Mouse (Mus musculus) olfactory bulb, adult 2 months (tissue): ENCODE results near the gene Ttc21a. TPM values are rescaled to one million over a fixed set of nuclear protein-coding genes. Genes with fewer than 3 reads are reported as not detected.

Source experiments
- H3K27ac ChIP-seq: fragments of 200-500 bp; 2 replicates; pipeline ENCODE4 v1.5.1; 2012; ENCODE audit warnings: low read depth, low read length; ENCODE audit not compliant: insufficient read depth
- H3K4me1 ChIP-seq: fragments of 200-500 bp; 2 replicates; pipeline ENCODE4 v1.6.1; 2012; ENCODE audit warnings: low read length; ENCODE audit not compliant: control insufficient read depth, insufficient read depth
- H3K4me3 ChIP-seq: fragments of 200-500 bp; 2 replicates; pipeline ENCODE4 v1.5.1; 2012; ENCODE audit warnings: mild to moderate bottlenecking, low read depth, low read length, moderate library complexity; ENCODE audit not compliant: insufficient read depth
- CTCF ChIP-seq: fragments of 200-500 bp; IDR thresholded peaks from 2 replicates; pipeline ENCODE4 v1.5.1; 2012; ENCODE audit warnings: low read depth, mild to moderate bottlenecking, low read length, moderate library complexity; ENCODE audit not compliant: insufficient read depth
- POLR2A ChIP-seq: fragments of 200-500 bp; IDR thresholded peaks from 2 replicates; pipeline ENCODE4 v1.6.1; 2012; ENCODE audit warnings: mild to moderate bottlenecking, low read depth, low read length, moderate library complexity; ENCODE audit not compliant: insufficient read depth
- WGBS: fragments of 180-500 bp; shearing (Covaris S2); methylation state at CpG from one replicate; pipeline ENCODE4 v1.1.7; 2018; 5-methylcytosine and 5-hydroxymethylcytosine counted together
- polyA plus RNA-seq: library from polyadenylated mRNA; stranded (reverse); fragments of >200 nt; gene quantifications from 2 replicates; pipeline ENCODE4 v1.2.4, GENCODE M21; 2012; ENCODE audit warnings: low replicate concordance; ENCODE audit not compliant: missing spikeins, insufficient read depth, insufficient read length

The Ttc21a gene
- polyA plus RNA-seq, 1 experiment: not detected

DNA sequence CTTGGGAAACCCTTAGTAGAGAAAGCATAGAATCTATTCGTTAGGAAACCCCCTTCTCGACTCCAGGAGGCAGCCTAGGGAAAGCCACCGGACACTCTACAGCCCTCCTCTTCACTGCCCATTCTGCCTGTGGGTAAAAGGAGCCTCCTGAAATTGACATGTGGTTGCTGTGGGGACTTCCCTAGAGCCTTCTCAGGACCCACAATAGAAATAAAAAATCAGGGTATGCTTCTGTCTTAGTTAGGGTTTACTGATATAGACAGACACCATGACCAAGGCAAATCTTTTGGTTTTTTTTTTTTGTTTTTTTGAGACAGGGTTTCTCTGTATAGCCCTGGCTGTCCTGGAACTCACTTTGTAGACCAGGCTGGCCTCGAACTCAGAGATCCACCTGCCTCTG, 58.7 kb downstream of the Ttc21a start:
- TF ChIP-seq CTCF (no peak), POLR2A (no peak)
- Histone ChIP-seq H3K4me1 (no peaks in the 10 kb centered on the region), H3K4me3 (no peak overlapping the region), H3K27ac (no peak overlapping the region)
- WGBS: 86% methylated on average over 4 of the region's 4 CpGs

DNA sequence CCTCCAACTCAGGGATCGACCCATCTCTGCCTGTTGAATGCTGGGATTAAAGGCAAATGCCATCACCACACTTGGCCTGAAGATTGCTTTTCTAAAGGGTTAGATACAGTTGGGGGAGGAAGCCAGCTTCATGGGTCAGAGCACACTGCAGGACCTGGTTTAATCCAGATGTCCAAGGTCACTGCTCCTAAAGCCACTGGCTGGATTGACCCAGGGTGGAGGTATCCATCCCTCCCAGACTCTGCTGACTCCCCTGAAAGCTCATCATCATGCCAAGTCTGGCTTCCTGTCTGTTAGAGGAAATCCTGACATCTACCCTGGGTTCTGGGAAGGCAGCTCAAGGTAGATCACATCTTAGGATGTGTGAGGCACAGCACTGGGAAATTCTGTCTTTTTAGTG, 61.4 kb downstream of the Ttc21a start:
- 85% methylated on average over 1 of the region's 1 CpGs for WGBS
- H3K27ac ChIP-seq: no peak overlapping the region
- H3K4me1 ChIP-seq: peaks cover 9% of the 10 kb centered on the region
- no peak overlapping the region for H3K4me3 ChIP-seq
- no peak for TF ChIP-seq CTCF
- no peak for TF ChIP-seq POLR2A

DNA sequence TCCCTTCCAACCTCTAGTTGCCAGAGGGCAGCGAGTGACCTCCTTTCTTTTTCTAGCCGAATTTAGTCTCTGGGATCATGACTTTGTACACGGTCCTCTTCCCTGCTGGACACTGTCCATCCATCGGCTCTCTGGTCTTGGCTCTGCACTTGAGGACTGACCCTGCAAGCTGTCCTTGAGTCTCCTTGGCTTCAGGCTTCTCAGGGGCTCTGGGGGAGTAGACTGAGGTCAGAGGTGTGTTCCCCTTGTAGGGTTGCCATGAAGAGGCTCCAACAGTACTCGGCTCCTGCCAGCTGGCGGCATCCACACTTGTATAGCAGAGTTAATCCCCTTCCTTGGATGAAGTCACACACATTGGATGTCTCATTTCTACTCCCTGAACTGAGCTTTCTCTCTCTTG, 62.2 kb downstream of the Ttc21a start:
- no peak overlapping the region for H3K4me3 ChIP-seq
- 61% methylated on average over 6 of the region's 6 CpGs for WGBS
- no peak overlapping the region for H3K27ac ChIP-seq
- TF ChIP-seq POLR2A (no peak), CTCF (no peak)
- H3K4me1 ChIP-seq: peaks cover 9% of the 10 kb centered on the region

- Histone ChIP-seq H3K4me1 (peaks cover 9% of the 10 kb centered on the region), H3K4me3 (no peak overlapping the region), H3K27ac (no peak overlapping the region)
- no peak for TF ChIP-seq CTCF
- TF ChIP-seq POLR2A: no peak
- 89% methylated on average over 5 of the region's 5 CpGs for WGBS
Observed at GRCm38 (mm10) chr9:120000761-120001160, 63.4 kb downstream of the Ttc21a start.

DNA sequence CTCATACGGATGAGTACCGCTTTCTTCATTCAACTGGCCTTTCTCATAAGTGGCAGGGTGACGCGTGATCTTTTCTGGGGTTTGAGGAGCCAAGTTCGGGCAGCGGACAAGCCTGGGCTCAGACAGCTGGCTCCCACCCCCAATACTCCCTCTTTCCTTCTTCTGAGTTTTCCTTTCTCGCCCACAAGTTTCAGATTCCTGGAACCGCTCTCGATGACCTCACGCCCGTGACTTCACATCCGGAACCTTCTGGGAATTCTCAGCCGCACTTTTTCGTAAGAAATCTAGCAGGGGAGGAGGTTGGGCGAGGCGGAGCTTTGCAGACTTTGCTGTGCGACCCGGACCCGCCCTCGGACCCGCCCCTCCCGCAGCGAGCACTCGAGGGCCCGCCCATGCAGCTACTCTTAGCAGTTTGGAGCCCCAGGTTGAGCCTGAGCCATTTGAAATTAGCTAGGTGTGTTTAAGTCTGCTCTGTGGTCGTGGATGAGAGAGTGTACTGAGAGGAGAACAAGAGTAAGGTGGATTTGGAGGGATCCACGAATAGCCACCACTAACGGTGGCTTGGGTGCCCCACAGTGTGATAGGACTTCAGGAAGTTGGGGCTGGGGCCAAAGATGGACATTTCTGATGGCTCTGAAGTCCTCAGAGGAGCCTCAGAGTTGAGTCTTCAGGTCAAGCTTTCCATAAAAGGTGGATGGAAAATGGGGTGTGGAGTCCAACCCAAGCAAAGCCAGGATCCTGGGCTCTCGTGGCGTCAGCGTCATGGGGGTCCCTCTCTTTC, 64.7 kb downstream of the Ttc21a start:
- no peak for TF ChIP-seq CTCF
- Histone ChIP-seq H3K4me1 (peaks cover 9% of the 10 kb centered on the region), H3K27ac (no peak overlapping the region), H3K4me3 (peak overlapping the region; percentile 44)
- WGBS: 10% methylated on average over 31 of the region's 31 CpGs

GRCm38 (mm10) chr9:120002893-120003292, 65.5 kb downstream of the Ttc21a start:
- TF ChIP-seq CTCF (no peak), POLR2A (no peak)
- H3K4me3 ChIP-seq: no peak overlapping the region
- 92% methylated on average over 5 of the region's 5 CpGs for WGBS
- no peak overlapping the region for H3K27ac ChIP-seq
- H3K4me1 ChIP-seq: peaks cover 9% of the 10 kb centered on the region

DNA sequence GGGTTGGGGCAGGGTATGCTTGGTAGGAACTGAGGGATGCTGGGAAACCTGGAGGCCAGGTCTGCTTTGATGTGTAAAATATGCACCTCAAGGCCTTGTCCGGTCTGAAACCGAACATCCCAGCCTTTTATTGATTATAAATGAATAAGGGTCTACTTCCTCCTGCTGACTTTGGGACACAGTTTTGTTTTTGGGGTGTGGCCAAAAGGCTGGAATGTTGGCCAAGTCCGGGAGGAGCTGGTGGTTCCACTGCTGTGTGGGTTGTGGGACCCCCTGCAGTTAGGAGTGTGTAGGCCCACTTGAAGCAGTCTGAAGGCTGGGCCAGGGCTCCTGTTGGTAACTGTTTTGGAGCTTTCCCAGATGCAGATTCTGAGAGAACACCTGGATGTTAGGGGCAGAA, 68.5 kb downstream of the Ttc21a start:
- H3K4me1 ChIP-seq: peaks cover 12% of the 10 kb centered on the region
- TF ChIP-seq CTCF (no peak), POLR2A (no peak)
- no peak overlapping the region for H3K27ac ChIP-seq
- no peak overlapping the region for H3K4me3 ChIP-seq
- 75% methylated on average over 3 of the region's 3 CpGs for WGBS

GRCm38 (mm10) chr9:120007833-120008232, 70.4 kb downstream of the Ttc21a start:
- Histone ChIP-seq H3K27ac (no peak overlapping the region), H3K4me1 (peaks cover 5% of the 10 kb centered on the region), H3K4me3 (no peak overlapping the region)
- no peak for TF ChIP-seq CTCF
- TF ChIP-seq POLR2A: no peak
- 93% methylated on average over 1 of the region's 1 CpGs for WGBS

DNA sequence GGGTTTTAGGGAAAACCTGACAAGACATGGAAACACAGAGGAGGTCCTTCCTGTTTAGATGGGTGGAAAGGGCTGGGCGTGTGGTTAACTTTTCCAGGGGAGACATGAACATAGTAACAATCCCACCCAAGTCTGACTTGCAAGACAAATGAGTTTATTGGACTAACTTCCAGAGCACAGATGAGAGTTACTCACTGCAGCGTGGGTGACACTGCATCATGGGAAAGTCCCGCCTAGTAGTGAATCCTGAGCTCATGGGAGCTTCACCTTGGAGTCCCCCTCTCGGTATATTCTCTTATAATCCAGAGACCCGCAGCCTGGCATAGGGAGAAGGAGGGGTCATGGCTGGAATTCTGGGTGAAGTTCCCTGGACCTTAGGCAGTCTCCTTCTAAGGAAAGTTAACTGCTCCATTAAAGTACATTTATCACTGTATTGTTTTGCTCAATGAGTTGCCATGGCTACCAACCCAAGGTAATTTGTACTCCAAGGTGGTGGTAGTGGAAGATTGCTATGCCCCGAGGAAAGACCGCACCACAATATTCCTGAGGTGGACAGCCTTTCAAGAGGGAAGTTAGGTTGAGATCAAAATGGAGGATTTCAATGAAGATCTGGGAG, 71.9 kb downstream of the Ttc21a start:
- Histone ChIP-seq H3K4me3 (no peak overlapping the region), H3K27ac (no peak overlapping the region), H3K4me1 (peaks cover 8% of the 10 kb centered on the region)
- TF ChIP-seq CTCF (no peak), POLR2A (no peak)
- WGBS: 78% methylated on average over 7 of the region's 7 CpGs

GRCm38 (mm10) chr9:120009871-120010270, 72.5 kb downstream of the Ttc21a start:
- no peak for TF ChIP-seq POLR2A
- TF ChIP-seq CTCF: no peak
- no peak overlapping the region for H3K4me3 ChIP-seq
- H3K4me1 ChIP-seq: peaks cover 8% of the 10 kb centered on the region
- no peak overlapping the region for H3K27ac ChIP-seq
- WGBS: 100% methylated on average over 3 of the region's 3 CpGs
